Mouse (Mus musculus) hindbrain, embryonic 12.5 days (tissue): ENCODE results near the gene Pappa2. TPM values are rescaled to one million over a fixed set of nuclear protein-coding genes. Genes with fewer than 3 reads are reported as not detected.

Source experiments
- ATAC-seq: fragments of 200-750 bp; cut with Nextera tagmentation; 2 replicates; pipeline ENCODE4 v1.8.0; 2017; ENCODE audit warnings: moderate TSS enrichment; ENCODE audit not compliant: low FRiP score
- H3K27ac ChIP-seq: fragments of 300-500 bp; sonication (generic); 2 replicates; pipeline ENCODE4 v1.5.1; 2016; ENCODE audit warnings: mild to moderate bottlenecking
- H3K27me3 ChIP-seq: fragments of 300-500 bp; sonication (generic); 2 replicates; pipeline ENCODE4 v1.6.1; 2016; ENCODE audit warnings: mild to moderate bottlenecking
- H3K36me3 ChIP-seq: fragments of 300-500 bp; sonication (generic); 2 replicates; pipeline ENCODE4 v1.6.1; 2016; ENCODE audit warnings: mild to moderate bottlenecking
- H3K4me1 ChIP-seq: fragments of 300-500 bp; sonication (generic); 2 replicates; pipeline ENCODE4 v1.6.1; 2016
- H3K4me2 ChIP-seq: fragments of 300-500 bp; sonication (generic); replicated peaks from 2 replicates; pipeline ENCODE4 v1.6.1; 2016; ENCODE audit warnings: mild to moderate bottlenecking
- H3K4me3 ChIP-seq: fragments of 300-500 bp; sonication (generic); 2 replicates; pipeline ENCODE4 v1.5.1; 2016; ENCODE audit warnings: mild to moderate bottlenecking
- H3K9ac ChIP-seq: fragments of 300-500 bp; sonication (generic); 2 replicates; pipeline ENCODE4 v1.6.1; 2016; ENCODE audit warnings: mild to moderate bottlenecking, moderate library complexity
- H3K9me3 ChIP-seq: fragments of 300-500 bp; sonication (generic); replicated peaks from 2 replicates; pipeline ENCODE4 v1.6.1; 2016; ENCODE audit warnings: mild to moderate bottlenecking
- WGBS: fragments of 180-500 bp; shearing (Covaris S2); methylation state at CpG from one replicate; pipeline ENCODE4 v1.1.7; 2016; 5-methylcytosine and 5-hydroxymethylcytosine counted together
- polyA plus RNA-seq: library from polyadenylated mRNA; unstranded; fragments of >200 nt; fragmentation: Nextera tagmentation; extraction: Ambion mirVana; gene quantifications from 2 replicates; pipeline ENCODE4 v1.2.1, GENCODE M21; 2016

Gene Pappa2
- polyA plus RNA-seq, 1 experiment from 2014 or later = 2.3 TPM

GRCm38 (mm10) chr1:158740161-158740766 lies 240.0 kb downstream of the Pappa2 start:
- no peaks in the 10 kb centered on the region for H3K9me3 ChIP-seq
- 84% methylated on average over 6 of the region's 6 CpGs for WGBS

GRCm38 (mm10) chr1:158739132-158739919 lies 241.0 kb downstream of the Pappa2 start:
- no peaks in the 10 kb centered on the region for H3K9me3 ChIP-seq
- WGBS = 51% methylated on average over 5 of the region's 5 CpGs
- no peak overlapping the region for H3K27ac ChIP-seq
- H3K9ac ChIP-seq = no peak overlapping the region
- no peaks in the 10 kb centered on the region for H3K27me3 ChIP-seq
- no peak overlapping the region for H3K4me3 ChIP-seq
- no peaks in the 10 kb centered on the region for H3K36me3 ChIP-seq
- no peak for ATAC-seq
- no peaks in the 10 kb centered on the region for H3K4me1 ChIP-seq
- no peak overlapping the region for H3K4me2 ChIP-seq

More at GRCm38 (mm10) chr1:158740161-158740766, 240.0 kb downstream of the Pappa2 start:
- H3K36me3 ChIP-seq = no peaks in the 10 kb centered on the region
- no peak overlapping the region for H3K4me3 ChIP-seq
- no peaks in the 10 kb centered on the region for H3K4me1 ChIP-seq
- H3K27me3 ChIP-seq = no peaks in the 10 kb centered on the region
- no peak overlapping the region for H3K9ac ChIP-seq
- H3K4me2 ChIP-seq = no peak overlapping the region
- no peak for ATAC-seq
- no peak overlapping the region for H3K27ac ChIP-seq

- 69% methylated on average over 4 of the region's 4 CpGs for WGBS
- no peaks in the 10 kb centered on the region for H3K9me3 ChIP-seq
- no peak overlapping the region for H3K4me2 ChIP-seq
- H3K4me1 ChIP-seq = no peaks in the 10 kb centered on the region
- H3K27me3 ChIP-seq = no peaks in the 10 kb centered on the region
- H3K27ac ChIP-seq = no peak overlapping the region
- no peak overlapping the region for H3K4me3 ChIP-seq
- no peak overlapping the region for H3K9ac ChIP-seq
- H3K36me3 ChIP-seq = no peaks in the 10 kb centered on the region
- ATAC-seq = no peak
Measured at GRCm38 (mm10) chr1:158732868-158733496, 247.3 kb downstream of the Pappa2 start.

- WGBS = 36% methylated on average over 5 of the region's 5 CpGs
- no peaks in the 10 kb centered on the region for H3K4me1 ChIP-seq
Measured at GRCm38 (mm10) chr1:158713301-158714095, 266.8 kb downstream of the Pappa2 start.

GRCm38 (mm10) chr1:158701336-158701735 lies 279.0 kb downstream of the Pappa2 start:
- H3K4me2 ChIP-seq = no peak overlapping the region
- H3K9me3 ChIP-seq = no peaks in the 10 kb centered on the region
- 94% methylated on average over 1 of the region's 1 CpGs for WGBS
- H3K27ac ChIP-seq = no peak overlapping the region
- no peak for ATAC-seq
- H3K4me3 ChIP-seq = no peak overlapping the region
- no peaks in the 10 kb centered on the region for H3K4me1 ChIP-seq
- no peaks in the 10 kb centered on the region for H3K36me3 ChIP-seq
- H3K9ac ChIP-seq = no peak overlapping the region
- no peaks in the 10 kb centered on the region for H3K27me3 ChIP-seq

More at GRCm38 (mm10) chr1:158713301-158714095, 266.8 kb downstream of the Pappa2 start:
- Histone ChIP-seq H3K27me3 (no peaks in the 10 kb centered on the region), H3K9ac (no peak overlapping the region), H3K27ac (no peak overlapping the region), H3K4me3 (no peak overlapping the region), H3K4me2 (no peak overlapping the region), H3K9me3 (no peaks in the 10 kb centered on the region), H3K36me3 (no peaks in the 10 kb centered on the region)
- ATAC-seq = no peak

GRCm38 (mm10) chr1:158700147-158700546 lies 280.1 kb downstream of the Pappa2 start:
- Histone ChIP-seq H3K9me3 (no peaks in the 10 kb centered on the region), H3K27me3 (no peaks in the 10 kb centered on the region), H3K36me3 (no peaks in the 10 kb centered on the region), H3K27ac (no peak overlapping the region), H3K4me1 (no peaks in the 10 kb centered on the region), H3K4me3 (no peak overlapping the region), H3K9ac (no peak overlapping the region), H3K4me2 (no peak overlapping the region)
- ATAC-seq = no peak
- WGBS = 81% methylated on average over 2 of the region's 2 CpGs

- no peak overlapping the region for H3K9ac ChIP-seq
- no peaks in the 10 kb centered on the region for H3K27me3 ChIP-seq
- no peak for ATAC-seq
- WGBS = 87% methylated on average over 2 of the region's 2 CpGs
- no peaks in the 10 kb centered on the region for H3K9me3 ChIP-seq
- H3K4me3 ChIP-seq = no peak overlapping the region
- no peaks in the 10 kb centered on the region for H3K4me1 ChIP-seq
- no peaks in the 10 kb centered on the region for H3K36me3 ChIP-seq
- H3K27ac ChIP-seq = no peak overlapping the region
- H3K4me2 ChIP-seq = no peak overlapping the region
Measured at GRCm38 (mm10) chr1:158699276-158699675, 281.0 kb downstream of the Pappa2 start.

GRCm38 (mm10) chr1:158697859-158698569 lies 282.3 kb downstream of the Pappa2 start:
- Histone ChIP-seq H3K4me2 (no peak overlapping the region), H3K9me3 (no peaks in the 10 kb centered on the region), H3K4me3 (no peak overlapping the region), H3K27me3 (no peaks in the 10 kb centered on the region), H3K36me3 (no peaks in the 10 kb centered on the region), H3K4me1 (no peaks in the 10 kb centered on the region), H3K9ac (no peak overlapping the region), H3K27ac (no peak overlapping the region)
- WGBS = 89% methylated on average over 10 of the region's 10 CpGs
- ATAC-seq = no peak

- H3K27ac ChIP-seq = no peak overlapping the region
- H3K4me2 ChIP-seq = no peak overlapping the region
- no peak overlapping the region for H3K9ac ChIP-seq
- H3K4me1 ChIP-seq = no peaks in the 10 kb centered on the region
- no peak overlapping the region for H3K4me3 ChIP-seq
- no peak for ATAC-seq
- no peaks in the 10 kb centered on the region for H3K9me3 ChIP-seq
- WGBS = 70% methylated on average over 3 of the region's 3 CpGs
- no peaks in the 10 kb centered on the region for H3K36me3 ChIP-seq
- H3K27me3 ChIP-seq = no peaks in the 10 kb centered on the region
Measured at GRCm38 (mm10) chr1:158697423-158697822, 282.9 kb downstream of the Pappa2 start.

- Histone ChIP-seq H3K9me3 (no peaks in the 10 kb centered on the region), H3K4me3 (no peak overlapping the region), H3K27ac (no peak overlapping the region), H3K4me2 (no peak overlapping the region), H3K4me1 (no peaks in the 10 kb centered on the region), H3K27me3 (no peaks in the 10 kb centered on the region), H3K9ac (no peak overlapping the region), H3K36me3 (peaks cover 25% of the 10 kb centered on the region)
- no peak for ATAC-seq
- WGBS = 64% methylated on average over 1 of the region's 1 CpGs
Measured at GRCm38 (mm10) chr1:158687726-158688125, 292.6 kb downstream of the Pappa2 start.

- Histone ChIP-seq H3K27ac (no peak overlapping the region), H3K27me3 (no peaks in the 10 kb centered on the region), H3K4me2 (no peak overlapping the region), H3K4me1 (no peaks in the 10 kb centered on the region), H3K9me3 (no peaks in the 10 kb centered on the region), H3K4me3 (no peak overlapping the region), H3K36me3 (peaks cover 15% of the 10 kb centered on the region), H3K9ac (no peak overlapping the region)
- WGBS = 40% methylated on average over 3 of the region's 3 CpGs
- no peak for ATAC-seq
Measured at GRCm38 (mm10) chr1:158669971-158670592, 310.2 kb downstream of the Pappa2 start.
